Mouse (Mus musculus): Measurements from ENCODE around the gene Chordc1. TPM values are rescaled to one million over a fixed set of nuclear protein-coding genes. Genes with fewer than 3 reads are reported as not detected.

Gene Chordc1
- total and polyA plus RNA-seq, 2 experiments = 23.4 to 34.1 TPM

GRCm38 (mm10) chr9:18293026-18293781 is 1.3 kb downstream of the Chordc1 start:
- peak overlapping the region; percentile 73; the same call in 1 of the 2 replicates for H3K27ac ChIP-seq (replicated peaks; ENCODE audit: insufficient read depth, low read depth, low read length)
- DNase-seq (ENCODE audit: extremely low read depth, low read depth, low spot score) = peak; percentile 63
- TF ChIP-seq CTCF (IDR thresholded peaks at IDR 0.05; ENCODE audit: low read depth, low read length) (no peak), POLR2A (IDR thresholded peaks at IDR 0.05; ENCODE audit: extremely low read depth, insufficient read depth, low read length) (no peak)

DNA sequence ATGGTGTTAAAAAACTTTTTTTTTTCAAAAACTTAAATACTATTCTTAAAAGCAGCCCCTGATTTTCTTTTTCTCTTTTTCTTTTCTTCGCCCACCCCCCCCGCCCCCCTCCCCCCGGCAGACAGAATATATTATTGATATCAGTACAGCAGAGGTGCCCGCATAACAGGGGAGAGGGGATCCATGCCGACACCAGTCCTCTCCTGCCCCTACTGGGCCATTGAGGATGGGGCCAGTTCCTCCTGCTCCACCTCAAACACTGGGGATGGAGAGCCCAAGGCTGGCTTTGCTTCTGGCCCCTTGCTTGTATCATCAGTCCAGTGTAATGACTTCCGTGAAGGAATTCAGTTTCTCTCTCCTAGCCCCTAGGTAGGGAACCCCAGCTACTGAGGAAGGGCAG is 6.4 kb downstream of the Chordc1 start:
- TF ChIP-seq CTCF (IDR thresholded peaks at IDR 0.05; ENCODE audit: low read depth, low read length) = no peak
- no peak for TF ChIP-seq POLR2A (IDR thresholded peaks at IDR 0.05; ENCODE audit: extremely low read depth, insufficient read depth, low read length)
- no peak for DNase-seq (ENCODE audit: extremely low read depth, low read depth, low spot score)
- H3K4me1 ChIP-seq (ENCODE audit: control insufficient read depth, insufficient read depth, low read length) = peaks cover 3% of the 10 kb centered on the region; the same call in 1 of the 2 replicates
- 93% methylated on average over 6 of the region's 6 CpGs for WGBS
- no peak overlapping the region for H3K4me3 ChIP-seq (ENCODE audit: insufficient read depth, low read depth, low read length)
- peaks cover 7% of the 10 kb centered on the region; the same call in 1 of the 2 replicates for H3K79me2 ChIP-seq (ENCODE audit: control insufficient read depth, insufficient read depth, low read length)
- peaks cover 34% of the 10 kb centered on the region for H3K36me3 ChIP-seq (ENCODE audit: control insufficient read depth, insufficient read depth, low read length)
- H3K9ac ChIP-seq (ENCODE audit: low read depth, low read length) = no peak overlapping the region
- no peak overlapping the region for H3K27ac ChIP-seq (replicated peaks; ENCODE audit: insufficient read depth, low read depth, low read length)
- H3K27me3 ChIP-seq (ENCODE audit: control insufficient read depth, insufficient read depth, low read length) = no peaks in the 10 kb centered on the region

More at GRCm38 (mm10) chr9:18293026-18293781, 1.3 kb downstream of the Chordc1 start:
- Histone ChIP-seq H3K36me3 (ENCODE audit: control insufficient read depth, insufficient read depth, low read length) (peaks cover 11% of the 10 kb centered on the region), H3K27me3 (ENCODE audit: control insufficient read depth, insufficient read depth, low read length) (no peaks in the 10 kb centered on the region), H3K79me2 (ENCODE audit: control insufficient read depth, insufficient read depth, low read length) (peaks cover 8% of the 10 kb centered on the region; the same call in 1 of the 2 replicates), H3K4me3 (ENCODE audit: insufficient read depth, low read depth, low read length) (peak overlapping the region; percentile 74), H3K4me1 (ENCODE audit: control insufficient read depth, insufficient read depth, low read length) (peaks cover 6% of the 10 kb centered on the region; the same call in 1 of the 2 replicates), H3K9ac (ENCODE audit: low read depth, low read length) (peak overlapping the region; percentile 86)
- WGBS = 13% methylated on average over 6 of the region's 6 CpGs

GRCm38 (mm10) chr9:18319990-18320389 is 28.1 kb downstream of the Chordc1 start:
- H3K36me3 ChIP-seq (ENCODE audit: control insufficient read depth, insufficient read depth, low read length) = peaks cover 42% of the 10 kb centered on the region
- DNase-seq (ENCODE audit: extremely low read depth, low read depth, low spot score) = no peak
- H3K9ac ChIP-seq (ENCODE audit: low read depth, low read length) = no peak overlapping the region
- no peaks in the 10 kb centered on the region for H3K4me1 ChIP-seq (ENCODE audit: control insufficient read depth, insufficient read depth, low read length)
- H3K4me3 ChIP-seq (ENCODE audit: insufficient read depth, low read depth, low read length) = no peak overlapping the region
- TF ChIP-seq CTCF (IDR thresholded peaks at IDR 0.05; ENCODE audit: low read depth, low read length) = no peak
- no peak for TF ChIP-seq POLR2A (IDR thresholded peaks at IDR 0.05; ENCODE audit: extremely low read depth, insufficient read depth, low read length)
- WGBS = 96% methylated on average over 3 of the region's 3 CpGs
- H3K27me3 ChIP-seq (ENCODE audit: control insufficient read depth, insufficient read depth, low read length) = no peaks in the 10 kb centered on the region
- H3K79me2 ChIP-seq (ENCODE audit: control insufficient read depth, insufficient read depth, low read length) = no peaks in the 10 kb centered on the region
- H3K27ac ChIP-seq (replicated peaks; ENCODE audit: insufficient read depth, low read depth, low read length) = no peak overlapping the region

Other genes with a start within 250 kb of the Chordc1 start
- 1.5 and 1.6 TPM in 2 replicates for gene Naalad2, start 110.9 kb downstream of the Chordc1 start, total RNA-seq (2014; rRNA removed)
- gene Naalad2, start 110.9 kb downstream of the Chordc1 start, polyA plus RNA-seq (2012; rRNA removed) = 0.09 and 0.43 TPM in 2 replicates
- not detected in 2 replicates for gene Ubtfl1, start 112.3 kb downstream of the Chordc1 start, total RNA-seq (2014; rRNA removed)
- gene Ubtfl1, start 112.3 kb downstream of the Chordc1 start, polyA plus RNA-seq (2012; rRNA removed) = not detected in 2 replicates
- gene Mbd3l2, start 138.5 kb downstream of the Chordc1 start, total RNA-seq (2014; rRNA removed) = not detected in 2 replicates
- not detected in 2 replicates for gene Mbd3l2, start 138.5 kb downstream of the Chordc1 start, polyA plus RNA-seq (2012; rRNA removed)
- 0.74 and 0.92 TPM in 2 replicates for gene Zfp558, start 186.1 kb downstream of the Chordc1 start, total RNA-seq (2014; rRNA removed)
- gene Zfp558, start 186.1 kb downstream of the Chordc1 start, polyA plus RNA-seq (2012; rRNA removed) = 0.04 and 0.10 TPM in 2 replicates
- not detected in 2 replicates for gene Mbd3l1, start 186.2 kb downstream of the Chordc1 start, total RNA-seq (2014; rRNA removed)
- gene Mbd3l1, start 186.2 kb downstream of the Chordc1 start, polyA plus RNA-seq (2012; rRNA removed) = not detected in 2 replicates

Data from liver, adult 2 months (tissue).